Mouse (Mus musculus): ENCODE results near the gene Cfap54. TPM values are rescaled to one million over a fixed set of nuclear protein-coding genes. Genes with fewer than 3 reads are reported as not detected.

Cfap54 gene
- polyA plus RNA-seq, 2 experiments from 2014 or later = 1.3 to 1.4 TPM

Other genes starting within 250 kb of the Cfap54 start
- 10 to 100 TPM; 32.3 to 44.2 TPM for gene Cdk17, start 79.3 kb upstream of the Cfap54 start, polyA plus RNA-seq (2017; shearing (Covaris generic))
- gene Elk3, start 229.5 kb upstream of the Cfap54 start, polyA plus RNA-seq (2017; shearing (Covaris generic)) = 10 to 100 TPM; 30.4 to 37.0 TPM